Mouse (Mus musculus): Measurements from ENCODE around the gene Mrpl46.

- no peak for TF ChIP-seq POLR2A (IDR thresholded peaks at IDR 0.05; ENCODE audit: control insufficient read depth, low read depth, low read length)
- no peak for TF ChIP-seq CTCF (IDR thresholded peaks at IDR 0.05; ENCODE audit: control insufficient read depth, insufficient read depth, insufficient replicate concordance, low read depth, low read length)
Measured at GRCm38 (mm10) chr7:78803841-78804240, 20.5 kb upstream of the Mrpl46 start.
